Mouse (Mus musculus): Measurements from ENCODE around the gene Cox7a2l. TPM values are rescaled to one million over a fixed set of nuclear protein-coding genes. Genes with fewer than 3 reads are reported as not detected.

The Cox7a2l gene
- total and polyA plus RNA-seq, 3 experiments, result 206 TPM; not detected in 1

GRCm38 (mm10) chr17:83563703-83564111 lies 46.6 kb upstream of the Cox7a2l start (continued):
- TF ChIP-seq ZC3H11A (IDR thresholded peaks at IDR 0.05; ENCODE audit: low read depth, low read length), result 0 out of 2 replicates have a peak, but pooled peaks have one; percentile 15
- no peak for TF ChIP-seq KAT2A (conservative IDR thresholded peaks at IDR 0.05; ENCODE audit: low read depth, low read length)
- TF ChIP-seq GATA1 (IDR thresholded peaks at IDR 0.05; ENCODE audit: low read depth, low read length), result no peak
- TF ChIP-seq HCFC1 (IDR thresholded peaks at IDR 0.05; ENCODE audit: low read depth, low read length), result peak; percentile 51; the same call in 1 of the 2 replicates
- no peak for TF ChIP-seq GABPA (IDR thresholded peaks at IDR 0.05; ENCODE audit: low read depth, low read length)
- TF ChIP-seq ZKSCAN1 (IDR thresholded peaks at IDR 0.05; ENCODE audit: low read depth, low read length), result no peak
- TF ChIP-seq ELF1 (IDR thresholded peaks at IDR 0.05; ENCODE audit: low read depth, low read length), result 0 out of 2 replicates have a peak, but pooled peaks have one; percentile 32
- TF ChIP-seq MXI1 (IDR thresholded peaks at IDR 0.05; ENCODE audit: low read depth, low read length), result peak; percentile 93
- peak; percentile 97 for TF ChIP-seq MAX (IDR thresholded peaks at IDR 0.05; ENCODE audit: low read length)
- TF ChIP-seq SIN3A (IDR thresholded peaks at IDR 0.05; ENCODE audit: low read length), result peak; percentile 67; the same call in 1 of the 2 replicates
- TF ChIP-seq ZMIZ1 (IDR thresholded peaks at IDR 0.05; ENCODE audit: low read depth, low read length), result no peak
- no peak for TF ChIP-seq POLR2AphosphoS2 (IDR thresholded peaks at IDR 0.05; ENCODE audit: low read length)
- peak; percentile 62 to 77 (median 67) for TF ChIP-seq CTCF (IDR thresholded peaks at IDR 0.05 in 2 of 3, conservative IDR thresholded peaks at IDR 0.05 in 1 of 3; ENCODE audit: control insufficient read depth in 1 of 3, insufficient read depth in 1 of 3, low read depth in 2 of 3, low read length in 3 of 3, poor library complexity in 1 of 3, severe bottlenecking in 1 of 3)

GRCm38 (mm10) chr17:83562153-83563010 lies 45.3 kb upstream of the Cox7a2l start:
- Histone ChIP-seq H3K9me3 (replicated peaks; ENCODE audit: insufficient read depth, low read length) (no peaks in the 10 kb centered on the region), H3K36me3 (ENCODE audit: control insufficient read depth in 1 of 2, insufficient read depth in 2 of 2, low read length in 2 of 2) (peaks cover 0 to 16% of the 10 kb centered on the region in 2 experiments; a peak in 2 of 4 replicates), H3K27ac (ENCODE audit: control insufficient read depth, low read depth, low read length) (peak overlapping the region; percentile 76), H3K4me1 (ENCODE audit: control insufficient read depth in 1 of 2, insufficient read depth in 2 of 2, low read length in 2 of 2) (peaks cover 5 to 18% of the 10 kb centered on the region in 2 experiments), H3K27me3 (ENCODE audit: control insufficient read depth in 1 of 2, insufficient read depth in 2 of 2, low read length in 2 of 2) (no peaks in the 10 kb centered on the region), H3K9ac (ENCODE audit: control insufficient read depth, low read depth, low read length, poor library complexity, severe bottlenecking) (no peak overlapping the region), H3K4me3 (ENCODE audit: control insufficient read depth in 1 of 2, insufficient read depth in 1 of 2, low read depth in 2 of 2, low read length in 2 of 2) (no peak overlapping the region), H3K79me2 (ENCODE audit: control insufficient read depth, insufficient read depth, low read length, poor library complexity) (no peaks in the 10 kb centered on the region)
- DNase-seq (ENCODE audit: low read depth, low spot score), result peak; percentile 91
- TF ChIP-seq GABPA (IDR thresholded peaks at IDR 0.05; ENCODE audit: low read depth, low read length), result no peak
- no peak for TF ChIP-seq MAZ (IDR thresholded peaks at IDR 0.05; ENCODE audit: low read depth, low read length)
- no peak for TF ChIP-seq MYC (IDR thresholded peaks at IDR 0.05; ENCODE audit: low read depth, low read length)
- TF ChIP-seq ZC3H11A (IDR thresholded peaks at IDR 0.05; ENCODE audit: low read depth, low read length), result no peak
- no peak for TF ChIP-seq E2F4 (IDR thresholded peaks at IDR 0.05; ENCODE audit: borderline replicate concordance, low read depth, low read length)
- TF ChIP-seq UBTF (IDR thresholded peaks at IDR 0.05; ENCODE audit: borderline replicate concordance, insufficient read depth, low read depth, low read length), result no peak
- peak; percentile 85 for TF ChIP-seq ETS1 (IDR thresholded peaks at IDR 0.05; ENCODE audit: low read depth, low read length)
- TF ChIP-seq SMC3 (IDR thresholded peaks at IDR 0.05; ENCODE audit: low read depth, low read length), result no peak
- TF ChIP-seq TAL1 (IDR thresholded peaks at IDR 0.05; ENCODE audit: low read length), result peak; percentile 94
- TF ChIP-seq MEF2A (IDR thresholded peaks at IDR 0.05; ENCODE audit: extremely low read depth, insufficient replicate concordance, low read depth, low read length, poor library complexity, severe bottlenecking), result no peak
- TF ChIP-seq EP300 (IDR thresholded peaks at IDR 0.05; ENCODE audit: low read depth in 1 of 2, low read length in 2 of 2), result peak; percentile 93 to 94
- TF ChIP-seq HCFC1 (IDR thresholded peaks at IDR 0.05; ENCODE audit: low read depth, low read length), result no peak
- peak; percentile 96 for TF ChIP-seq GATA1 (IDR thresholded peaks at IDR 0.05; ENCODE audit: low read depth, low read length)
- peak; percentile 87 for TF ChIP-seq RCOR1 (IDR thresholded peaks at IDR 0.05; ENCODE audit: low read depth, low read length)
- no peak for TF ChIP-seq KAT2A (conservative IDR thresholded peaks at IDR 0.05; ENCODE audit: low read depth, low read length)
- TF ChIP-seq MAX (IDR thresholded peaks at IDR 0.05; ENCODE audit: low read length), result no peak
- no peak for TF ChIP-seq ZNF384 (IDR thresholded peaks at IDR 0.05; ENCODE audit: low read depth, low read length)
- TF ChIP-seq CTCF (IDR thresholded peaks at IDR 0.05 in 2 of 3, conservative IDR thresholded peaks at IDR 0.05 in 1 of 3; ENCODE audit: control insufficient read depth in 1 of 3, insufficient read depth in 1 of 3, low read depth in 2 of 3, low read length in 3 of 3, poor library complexity in 1 of 3, severe bottlenecking in 1 of 3), result no peak
- no peak for TF ChIP-seq POLR2AphosphoS5 (IDR thresholded peaks at IDR 0.05; ENCODE audit: borderline replicate concordance, low read depth, low read length)
- no peak for TF ChIP-seq CHD2 (IDR thresholded peaks at IDR 0.05; ENCODE audit: low read length)
- peak; percentile 97 for TF ChIP-seq TCF12 (IDR thresholded peaks at IDR 0.05; ENCODE audit: low read depth, low read length)
- no peak for TF ChIP-seq ELF1 (IDR thresholded peaks at IDR 0.05; ENCODE audit: low read depth, low read length)
- no peak for TF ChIP-seq JUND (IDR thresholded peaks at IDR 0.05; ENCODE audit: low read depth, low read length)
- TF ChIP-seq SIN3A (IDR thresholded peaks at IDR 0.05; ENCODE audit: low read length), result peak; percentile 60
- TF ChIP-seq ZKSCAN1 (IDR thresholded peaks at IDR 0.05; ENCODE audit: low read depth, low read length), result no peak
- no peak for TF ChIP-seq MAFK (IDR thresholded peaks at IDR 0.05; ENCODE audit: borderline replicate concordance, low read depth, low read length)
- TF ChIP-seq NELFE (IDR thresholded peaks at IDR 0.05; ENCODE audit: low read depth, low read length), result no peak
- TF ChIP-seq POLR2A (IDR thresholded peaks at IDR 0.05; ENCODE audit: control insufficient read depth in 1 of 2, insufficient read depth in 1 of 2, low read depth in 1 of 2, low read length in 2 of 2, poor library complexity in 1 of 2), result no peak
- no peak for TF ChIP-seq POLR2AphosphoS2 (IDR thresholded peaks at IDR 0.05; ENCODE audit: low read length)
